Mouse (Mus musculus) megakaryocyte-erythroid progenitor cell, adult 5-6 weeks (primary cell): ENCODE results near the gene Zic2. TPM values are rescaled to one million over a fixed set of nuclear protein-coding genes. Genes with fewer than 3 reads are reported as not detected.
"Not testable (repeated sequence)": the region's sequence is repeated elsewhere in the genome, so short reads cannot be mapped to it uniquely, and the experiment has no call there.

Experiments
- ATAC-seq: replicated peaks from 2 replicates; pipeline ENCODE4 v1.8.0; 2016; ENCODE audit warnings: mild to moderate bottlenecking, inconsistent platforms; ENCODE audit not compliant: severe bottlenecking, poor library complexity, low FRiP score, low TSS enrichment
- total RNA-seq, 2 experiments: library from RNA; stranded (forward) in 1 of 2; stranded (reverse) in 1 of 2; fragments of 200-1000, 215-1000 nt in 1 of 2; fragments of >200 nt in 1 of 2; fragmentation: Nextera tagmentation in 1 of 2; gene quantifications; 2 replicates each; pipeline ENCODE4 v1.2.3; 2014 to 2017

Zic2 gene
- total RNA-seq (2014; fragmentation: Nextera tagmentation) = not detected in 2 replicates
- not detected in 2 replicates for total RNA-seq (2017)

DNA sequence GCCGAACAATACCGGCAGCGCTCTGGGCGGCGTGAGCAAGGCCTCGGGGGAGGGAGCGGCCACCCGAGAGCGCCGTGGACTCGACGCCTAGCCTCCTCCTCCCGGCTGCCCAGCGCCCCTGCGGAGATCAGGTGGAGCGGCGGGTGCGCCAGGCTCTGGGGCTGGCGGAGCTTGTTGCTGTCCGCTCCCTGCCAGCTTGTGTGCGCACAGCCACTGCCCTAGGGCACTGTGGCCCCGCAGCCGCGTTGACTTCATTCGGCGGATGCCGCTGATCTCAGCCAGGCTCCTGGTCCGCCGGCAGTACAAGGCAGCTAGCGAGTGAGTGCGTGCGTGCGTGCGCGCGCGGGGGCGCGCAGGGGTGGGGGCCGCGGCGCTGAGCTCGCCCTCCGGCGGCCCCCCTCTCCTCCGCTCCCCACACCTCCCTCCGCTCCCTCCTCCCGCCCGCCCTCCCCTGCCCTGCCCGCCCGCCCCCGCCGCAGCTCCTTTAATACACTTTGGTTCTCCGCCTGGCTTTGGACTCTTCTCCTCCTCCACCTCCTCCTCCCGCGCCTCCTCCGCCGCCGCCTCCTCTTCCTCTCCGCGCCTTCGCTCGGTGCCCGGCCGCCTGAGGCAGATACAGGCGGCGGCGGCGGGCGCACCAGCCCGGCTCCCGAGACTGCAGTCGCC is at the start of gene Zic2:
TSS of gene Zic2 (plus strand) at position 545 of the 666 bp plus-strand sequence.
- ATAC-seq = no peak

DNA sequence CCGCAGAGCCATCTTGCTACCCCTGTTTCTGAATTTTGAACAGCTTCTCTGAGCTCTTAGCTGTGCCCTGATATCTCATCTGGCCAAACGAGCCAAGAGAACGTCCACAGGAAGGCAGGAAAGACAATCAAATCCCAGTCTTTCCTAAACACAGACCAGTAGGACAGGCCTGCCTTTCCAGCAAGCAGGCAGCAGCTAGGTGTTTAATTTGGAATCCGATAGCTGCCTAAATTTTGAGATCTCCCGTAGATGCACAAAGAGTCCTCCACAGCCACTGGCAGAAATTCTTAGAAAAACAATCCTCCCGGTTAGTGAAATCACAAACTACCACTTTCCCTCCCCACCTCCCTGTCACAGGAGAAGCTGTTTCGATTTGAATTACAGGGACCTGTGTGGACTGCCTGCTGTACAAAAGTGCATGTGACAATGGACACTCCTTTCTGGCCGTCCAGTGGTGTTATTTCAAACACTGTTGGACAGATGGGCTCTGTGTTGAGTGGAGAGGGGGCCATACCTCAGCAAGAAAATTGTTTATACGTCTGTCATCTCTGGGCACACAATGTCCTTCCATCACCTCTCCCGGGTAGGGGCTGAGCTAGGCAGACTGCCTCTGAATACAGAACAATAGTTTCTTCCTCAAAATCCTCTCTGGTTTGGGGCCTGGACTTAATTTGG is 48.6 kb upstream of the Zic2 start:
- ATAC-seq = no peak

DNA sequence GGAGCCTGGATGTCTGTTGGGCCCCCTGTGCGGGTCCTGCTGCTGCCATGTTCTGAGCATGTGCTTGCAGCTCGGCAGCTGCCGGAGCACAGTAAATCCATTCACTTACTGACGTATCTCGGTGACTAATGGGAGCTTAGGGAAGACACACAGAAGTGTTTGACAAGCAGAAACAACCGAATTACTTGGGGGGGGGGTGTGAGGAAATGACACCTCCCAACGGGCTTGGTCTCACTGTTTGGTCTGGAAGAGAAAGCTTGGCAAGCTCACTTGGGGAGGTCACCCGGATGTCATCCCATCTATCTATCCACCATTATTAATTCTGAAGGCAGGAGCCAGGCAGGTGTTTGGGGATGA is 48.1 kb upstream of the Zic2 start:
- ATAC-seq = no peak

DNA sequence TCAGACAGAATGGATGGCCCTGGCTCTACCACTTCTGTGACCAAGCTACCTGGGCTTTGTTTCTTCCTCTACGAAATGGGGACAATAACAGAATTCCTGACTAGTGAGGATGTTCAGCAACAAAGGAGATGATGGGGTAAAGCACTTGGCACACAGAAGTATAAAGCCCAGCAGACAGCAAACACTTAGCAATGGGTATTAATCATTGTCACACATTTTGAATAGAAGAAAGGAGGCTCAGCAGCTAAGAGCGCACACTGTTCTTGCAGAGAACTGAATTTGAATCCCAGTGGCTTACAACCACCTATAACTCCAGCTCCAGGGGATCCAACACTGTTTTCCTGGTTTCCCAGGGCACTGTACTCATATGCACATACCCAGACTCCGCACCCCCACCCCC is 47.6 kb upstream of the Zic2 start:
- ATAC-seq = no peak

DNA sequence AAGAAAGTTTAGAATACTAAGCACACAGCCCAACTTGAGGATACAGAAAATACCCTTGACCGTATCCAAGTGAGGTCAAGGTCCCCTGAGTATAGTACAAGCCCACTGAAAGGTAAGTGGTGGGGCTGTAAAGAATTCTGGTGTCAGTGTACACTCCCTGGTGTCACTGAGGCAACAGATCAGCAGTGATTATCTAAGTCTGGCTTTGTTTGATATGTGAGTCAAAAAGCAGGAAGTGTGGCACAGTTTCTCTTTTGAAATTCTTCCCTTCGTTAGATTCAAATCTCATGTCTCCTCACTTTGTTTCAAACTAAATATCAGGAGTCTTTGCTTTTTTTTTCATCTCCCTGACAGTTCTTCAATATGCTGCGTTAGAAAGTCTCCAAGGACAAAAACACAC is 42.7 kb upstream of the Zic2 start:
- ATAC-seq = no peak

DNA sequence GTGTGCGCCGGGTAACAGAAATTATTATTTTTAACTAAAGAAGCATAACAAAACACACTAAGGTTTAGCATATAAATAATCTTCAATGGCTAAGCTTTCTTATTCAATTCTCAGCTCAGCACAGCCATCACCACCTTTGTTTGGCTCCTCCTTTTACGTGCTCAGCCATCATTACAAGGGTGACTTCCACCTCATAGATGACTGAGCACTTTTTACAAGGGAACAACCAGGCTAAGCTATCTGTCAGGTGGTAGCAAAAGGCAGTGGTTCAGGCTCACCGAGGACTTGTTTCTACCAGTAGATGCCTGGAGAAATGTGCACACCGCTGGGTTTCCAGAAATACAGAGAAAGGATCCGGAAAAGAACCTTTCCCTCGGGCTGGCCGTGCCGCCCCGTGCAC is 41.2 kb upstream of the Zic2 start:
- no peak for ATAC-seq

DNA sequence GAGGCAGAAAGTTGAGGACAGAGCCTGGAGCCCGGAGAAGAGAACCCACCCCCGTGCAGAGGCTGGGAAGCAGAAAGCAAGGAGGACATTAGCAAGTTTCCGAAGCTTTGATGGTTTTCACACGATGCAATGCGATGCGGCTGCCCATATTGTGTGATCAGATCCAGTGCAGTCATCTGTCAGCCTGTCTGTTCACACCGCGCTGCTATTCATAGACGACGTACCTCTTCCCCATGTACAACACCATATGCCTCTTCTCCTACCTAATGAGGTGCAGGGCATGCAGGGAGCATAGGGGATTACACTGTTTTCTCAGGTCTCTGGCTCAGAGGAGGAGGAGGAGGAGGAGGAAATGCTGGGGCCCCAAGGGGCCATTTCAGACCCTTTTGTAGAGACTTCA is 38.4 kb upstream of the Zic2 start:
- no peak for ATAC-seq

DNA sequence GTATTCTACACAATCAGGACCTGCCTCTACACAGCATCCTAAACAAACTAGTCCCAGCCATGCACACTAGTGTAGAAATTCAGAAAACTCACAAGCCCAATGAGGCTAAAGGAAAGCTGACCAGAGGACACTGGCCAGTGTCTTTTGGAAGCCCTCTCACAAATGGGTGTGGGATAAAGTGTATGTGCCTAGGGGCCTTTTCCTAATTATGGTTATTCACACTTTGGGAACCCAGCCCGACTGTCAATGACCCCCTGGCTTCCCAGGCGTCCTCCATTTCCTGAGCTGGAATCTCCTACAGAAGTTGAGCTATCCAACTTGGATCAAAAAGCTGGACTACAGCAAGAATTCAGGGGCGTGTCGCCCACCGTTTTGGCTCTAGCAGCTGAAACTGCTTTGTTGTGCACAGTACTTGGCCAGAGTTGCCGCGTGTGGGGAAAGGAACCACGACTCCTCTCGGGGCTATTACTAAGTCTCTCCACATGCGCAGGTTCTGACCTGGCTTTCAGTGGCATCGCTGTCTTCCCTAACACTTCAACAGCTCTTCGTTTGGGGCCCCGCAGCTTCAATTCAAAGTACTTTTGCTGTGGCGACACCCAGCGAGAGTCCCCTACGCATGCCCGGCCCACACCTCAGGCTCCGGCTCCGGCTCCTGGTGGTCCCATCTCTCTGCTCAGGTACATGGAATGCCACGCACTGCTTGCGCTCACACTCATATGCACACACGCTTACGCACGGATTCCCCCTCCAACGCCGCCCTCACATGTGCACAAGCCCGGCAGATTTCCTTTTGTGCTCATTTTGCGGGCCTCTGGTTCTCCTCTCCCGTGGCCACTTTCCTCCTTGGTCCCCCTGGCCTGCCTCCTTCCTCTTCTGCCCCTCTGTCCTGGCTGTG is 25.4 kb upstream of the Zic2 start:
- 0 out of 2 replicates have a peak, but pooled peaks have one; percentile 23 for ATAC-seq

DNA sequence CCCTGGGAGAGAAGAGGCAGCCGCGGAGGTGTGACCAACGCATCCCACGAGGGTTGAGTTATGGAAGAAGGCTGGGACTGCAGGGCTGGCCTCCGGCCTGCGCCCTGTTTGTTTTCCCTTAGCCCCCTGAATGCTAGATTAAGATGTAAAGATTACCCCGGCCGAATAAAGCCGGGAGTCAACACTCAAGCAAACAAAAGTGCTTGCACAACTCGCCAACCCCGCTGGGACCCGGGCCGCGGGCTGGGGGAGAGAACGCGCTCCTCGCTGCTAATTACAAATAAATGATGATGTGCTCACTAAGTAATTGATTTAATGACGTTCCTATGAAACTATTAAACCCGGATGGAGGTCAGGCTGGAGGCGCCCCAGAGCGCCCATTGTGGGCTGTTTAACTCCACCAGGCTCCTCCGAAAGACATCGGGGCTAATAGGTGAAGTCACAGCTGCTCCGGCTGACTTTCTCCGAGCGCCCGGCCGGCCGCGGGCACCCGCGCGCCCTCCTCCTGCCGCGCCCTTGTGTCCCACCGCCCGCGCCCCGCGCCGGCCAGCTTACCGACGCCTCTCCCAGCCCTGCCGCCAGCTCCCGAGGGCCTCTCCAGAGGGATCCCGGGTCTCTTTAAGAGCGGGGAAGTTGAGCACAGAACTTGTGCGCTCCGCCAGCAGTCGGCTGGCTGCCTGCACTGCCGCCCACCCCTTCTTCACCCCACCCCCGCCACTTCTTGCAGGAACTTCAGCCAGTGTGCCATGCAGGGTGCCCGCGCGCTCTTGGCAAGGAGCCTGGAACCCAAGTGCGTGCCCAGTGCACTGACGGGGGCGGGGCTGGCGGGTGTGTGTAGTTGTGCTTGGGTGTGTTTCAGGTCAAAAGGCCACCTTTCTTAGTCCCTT is 24.5 kb upstream of the Zic2 start, which contains the start of gene Gm5089:
TSS of gene Gm5089 (minus strand) at position 620 of the 887 bp plus-strand sequence.
- ATAC-seq = no peak

DNA sequence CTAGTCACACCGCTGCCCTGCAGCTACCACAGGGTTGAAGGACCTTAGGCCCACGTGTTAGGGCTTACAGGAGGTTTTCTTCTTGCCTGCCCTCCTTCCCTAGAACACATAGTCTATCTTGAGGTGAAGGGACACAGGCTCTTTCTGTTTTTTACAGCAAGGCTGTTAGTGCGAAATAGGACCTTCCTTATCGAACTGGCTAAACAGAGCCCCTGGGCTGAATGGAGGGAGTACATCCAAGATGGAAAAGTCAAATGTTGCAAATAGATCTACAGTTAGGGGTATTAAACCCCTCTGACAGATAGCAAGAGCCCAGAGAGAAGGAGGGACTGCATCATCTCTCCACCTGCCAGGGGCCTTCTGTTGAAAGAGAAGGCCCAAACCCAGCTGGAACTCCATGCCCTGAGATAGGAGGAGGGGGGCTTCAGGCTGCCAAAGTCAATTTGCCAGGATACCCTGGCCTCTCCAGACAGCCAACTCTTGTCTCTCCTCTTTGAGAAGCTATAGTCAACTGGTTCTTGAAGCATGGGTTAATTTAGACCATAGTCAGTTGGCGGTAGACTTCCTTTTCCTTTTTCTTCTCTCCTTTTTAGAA is 23.6 kb upstream of the Zic2 start:
- no peak for ATAC-seq

DNA sequence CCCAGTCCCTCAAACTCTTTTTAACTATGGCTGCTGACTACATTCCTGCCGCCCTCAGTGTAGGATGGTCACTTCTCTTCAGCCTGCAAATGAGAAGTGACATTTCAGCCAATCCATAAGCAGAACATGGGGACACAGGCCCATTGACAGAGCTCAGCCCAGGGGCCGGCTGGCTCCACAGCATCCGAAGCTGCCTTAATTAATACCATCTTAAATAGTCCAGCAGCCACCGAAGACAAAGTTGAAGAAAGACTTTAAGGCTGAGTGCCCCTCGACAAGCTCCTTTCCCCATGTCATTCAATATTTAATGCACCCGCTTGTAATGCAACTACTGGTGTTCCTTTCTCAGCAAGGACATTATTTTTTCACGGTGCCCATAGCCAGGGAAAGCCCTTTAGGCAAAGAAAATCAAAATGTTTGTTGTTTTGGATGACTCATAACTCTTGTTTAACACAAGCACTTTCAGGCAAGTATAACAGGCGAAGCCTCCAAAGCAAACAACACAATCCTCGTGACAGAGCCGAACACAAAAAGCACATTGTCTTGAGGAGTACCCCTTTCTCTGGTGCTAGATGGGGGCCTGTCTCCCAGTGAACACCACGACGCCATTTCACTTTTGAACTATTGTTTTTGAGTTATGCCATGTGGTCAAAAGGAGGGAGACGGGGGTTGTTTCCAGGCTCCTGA is 22.4 kb upstream of the Zic2 start:
- ATAC-seq = no peak

DNA sequence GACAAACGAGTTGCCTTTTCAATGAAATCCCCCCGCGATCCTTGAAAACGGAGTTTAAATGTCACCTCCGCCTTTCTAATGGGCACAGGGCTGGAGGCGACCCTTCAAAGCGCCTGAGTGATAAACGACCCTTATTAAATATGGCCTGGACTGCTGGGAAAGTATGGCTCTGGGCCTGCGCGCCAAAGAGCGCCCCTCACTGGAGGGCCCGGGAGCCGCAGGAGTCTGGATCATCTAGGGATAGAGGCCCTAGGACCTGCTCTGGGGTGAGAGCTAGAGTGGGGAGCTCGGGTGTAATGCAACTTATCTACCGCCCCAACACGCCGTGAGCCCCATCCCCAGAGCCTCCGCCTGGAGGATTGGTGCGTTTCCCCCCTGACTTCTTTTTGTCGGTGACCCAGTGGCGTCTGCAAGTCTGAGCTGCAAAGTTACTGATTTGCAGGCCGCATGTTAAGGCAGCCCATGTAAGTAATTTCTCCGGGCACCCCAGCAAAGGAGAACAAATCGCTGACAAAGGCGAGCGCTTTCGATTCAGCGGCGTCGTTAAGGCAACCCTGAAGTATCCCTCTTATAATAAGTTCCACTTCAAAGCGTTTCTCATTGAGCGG is 21.7 kb upstream of the Zic2 start:
- ATAC-seq = peak; percentile 68

DNA sequence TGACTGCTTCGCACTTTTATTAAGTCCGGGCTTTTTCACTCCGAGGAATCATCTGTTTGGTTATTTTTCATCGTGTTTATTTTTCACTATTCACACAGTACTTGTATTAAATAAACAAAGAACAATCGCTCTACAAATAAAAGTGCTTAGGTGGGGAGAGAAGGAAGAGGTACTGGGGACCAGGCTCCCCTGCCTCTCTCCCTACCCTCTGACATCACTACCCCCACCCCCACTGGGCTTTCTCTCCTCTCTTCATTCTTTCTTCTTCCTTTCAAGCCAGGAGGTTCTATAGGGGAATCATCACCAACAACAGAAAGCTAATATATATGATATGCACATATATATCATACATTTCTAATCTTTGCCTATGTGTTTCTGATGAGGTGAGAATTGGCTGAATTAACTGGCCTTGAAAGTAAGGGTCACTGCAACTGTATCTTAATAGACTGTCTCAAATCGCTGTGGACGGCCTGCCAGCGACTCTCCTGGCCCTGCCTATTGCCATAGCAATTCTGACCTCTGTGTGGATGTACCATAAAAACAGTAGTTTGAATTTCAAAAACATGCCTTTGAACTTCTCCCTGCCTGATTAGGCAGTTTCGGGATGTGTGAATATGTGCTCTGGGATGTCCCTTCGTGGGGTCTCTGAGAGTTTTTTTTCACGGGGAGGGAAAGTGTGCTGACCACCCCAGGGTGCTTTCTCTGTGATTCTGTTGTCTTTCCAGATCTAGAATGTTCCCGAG is 21.1 kb upstream of the Zic2 start:
- no peak for ATAC-seq

DNA sequence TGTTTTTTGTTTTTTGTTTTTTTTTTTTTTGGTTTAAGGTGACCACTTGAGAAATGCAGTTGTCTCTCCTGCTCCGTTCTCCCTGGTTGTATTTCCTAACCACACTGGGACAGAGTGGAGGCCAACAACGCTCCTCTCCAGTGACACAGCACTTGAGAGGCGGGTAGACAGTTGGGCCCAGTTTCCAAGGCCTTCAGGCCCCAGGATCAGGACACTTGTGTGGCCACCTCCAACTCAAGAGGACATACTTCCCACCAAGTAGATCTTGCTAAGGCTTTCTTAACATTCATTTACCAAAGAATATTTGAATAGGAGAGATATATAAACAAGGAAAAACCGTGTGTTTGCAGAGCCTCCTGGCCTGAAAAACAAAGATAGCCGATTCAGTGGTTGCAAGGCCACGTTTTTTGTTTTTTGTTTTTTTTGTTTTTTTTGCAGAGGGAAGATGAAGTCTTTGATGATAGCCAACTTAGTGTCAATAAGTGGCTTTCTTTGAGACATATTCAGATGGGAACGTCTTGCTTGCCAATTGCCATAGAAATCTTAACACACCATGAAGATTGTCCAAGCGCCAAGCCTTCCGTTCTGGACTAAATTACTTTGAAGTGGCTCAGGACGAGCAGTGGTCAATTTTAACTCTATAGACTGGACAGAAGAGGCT is 20.2 kb upstream of the Zic2 start:
- no peak for ATAC-seq

DNA sequence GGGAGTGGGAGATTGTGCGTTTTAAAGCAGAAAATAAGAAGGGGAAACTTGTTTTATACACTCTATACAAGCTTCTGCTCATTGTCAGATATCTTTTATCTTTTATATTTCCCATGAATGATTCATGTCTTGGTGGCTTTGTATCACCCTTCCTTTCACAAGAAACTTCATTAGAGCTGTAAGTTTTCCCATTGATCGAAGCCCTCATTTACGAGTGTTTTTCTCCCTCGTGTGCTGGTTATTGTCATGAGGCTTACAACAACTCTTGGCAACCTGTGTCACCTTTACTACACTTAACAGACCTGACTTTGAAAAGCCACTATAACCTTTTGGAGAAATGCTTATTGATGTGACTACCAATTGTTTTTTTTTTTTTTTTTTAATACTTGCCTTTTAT is 19.7 kb upstream of the Zic2 start:
- no peak for ATAC-seq

DNA sequence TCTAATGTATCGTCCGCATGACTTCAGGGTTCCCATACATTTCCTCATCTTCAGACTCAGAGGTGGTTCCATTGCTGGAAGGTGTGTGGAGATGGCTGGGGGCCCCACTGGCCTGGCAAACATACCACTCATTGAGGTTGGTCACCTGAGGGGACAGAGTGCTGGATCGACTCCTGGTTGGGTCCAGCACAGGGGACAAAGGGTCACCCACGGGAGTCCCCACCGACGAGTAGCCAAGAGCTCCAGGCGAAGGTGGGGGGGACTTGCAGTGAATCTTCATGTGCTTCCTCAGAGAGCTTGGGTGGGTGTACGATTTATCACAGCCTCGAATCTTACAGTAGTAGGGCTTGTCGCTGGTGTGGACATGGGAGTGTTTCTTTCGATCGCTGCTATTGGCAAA is 15.9 kb upstream of the Zic2 start:
- not testable (repeated sequence) for ATAC-seq

DNA sequence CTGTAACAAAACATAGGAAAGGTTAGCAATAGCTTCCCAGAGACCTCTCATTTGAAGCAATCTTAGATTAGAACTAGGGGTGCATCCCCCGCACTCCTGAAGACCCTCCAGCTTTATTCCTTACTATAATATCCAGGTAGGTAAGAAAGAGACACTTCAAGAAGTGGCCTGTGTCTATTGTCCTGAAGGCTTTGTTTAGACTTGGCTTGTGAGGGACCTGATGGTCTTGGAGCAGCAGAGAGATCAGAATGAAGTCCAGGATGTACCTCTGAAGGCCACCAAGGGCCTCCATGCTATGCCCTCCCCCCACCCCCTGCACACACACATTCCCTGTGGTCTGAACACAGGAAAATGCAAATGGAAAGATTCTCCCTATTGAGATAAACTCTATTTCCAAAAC is 15.5 kb upstream of the Zic2 start:
- no peak for ATAC-seq
